Mouse (Mus musculus): ENCODE data around the gene Ifna7. TPM values are rescaled to one million over a fixed set of nuclear protein-coding genes. Genes with fewer than 3 reads are reported as not detected.
"Not testable (repeated sequence)": the region's sequence is repeated elsewhere in the genome, so short reads cannot be mapped to it uniquely, and the experiment has no call there.

The Ifna7 gene
- not detected for total RNA-seq (2021)
- long read RNA-seq: 0 reads

- DNase-seq (ENCODE audit: low spot score in 2 of 2): no peak
Measured at GRCm38 (mm10) chr4:88815928-88816327, at the start of gene Ifna7. Gene Ifna7 (plus strand): TSS chr4:88816228.

GRCm38 (mm10) chr4:88773534-88773933 is 42.5 kb upstream of the Ifna7 start, which contains the start of gene Gm13290:
Gene Gm13290 (plus strand): TSS chr4:88773834.
- not testable (repeated sequence) for DNase-seq (ENCODE audit: low spot score in 2 of 2)

- not testable (repeated sequence) for DNase-seq (ENCODE audit: low spot score in 2 of 2)
Measured at GRCm38 (mm10) chr4:88776622-88777021, 39.4 kb upstream of the Ifna7 start, which contains the start of gene Gm13289. Gene Gm13289 (plus strand): TSS chr4:88776922.

GRCm38 (mm10) chr4:88779550-88779949 is 36.5 kb upstream of the Ifna7 start, which contains the start of gene Gm13272:
Gene Gm13272 (plus strand): TSS chr4:88779850.
- not testable (repeated sequence) for DNase-seq (ENCODE audit: low spot score in 2 of 2)

- not testable (repeated sequence) for DNase-seq (ENCODE audit: low spot score in 2 of 2)
Measured at GRCm38 (mm10) chr4:88780320-88780719, 35.7 kb upstream of the Ifna7 start.

- not testable (repeated sequence) for DNase-seq (ENCODE audit: low spot score in 2 of 2)
Measured at GRCm38 (mm10) chr4:88781831-88782230, 34.2 kb upstream of the Ifna7 start, which contains the start of gene Ifnz. Gene Ifnz (plus strand): TSS chr4:88782131.

- not testable (repeated sequence) for DNase-seq (ENCODE audit: low spot score in 2 of 2)
Measured at GRCm38 (mm10) chr4:88782335-88782734, 33.7 kb upstream of the Ifna7 start.

- DNase-seq (ENCODE audit: low spot score in 2 of 2): not testable (repeated sequence)
Measured at GRCm38 (mm10) chr4:88785409-88785808, 30.6 kb upstream of the Ifna7 start, which contains the start of gene Gm13276. Gene Gm13276 (plus strand): TSS chr4:88785709.

- DNase-seq (ENCODE audit: low spot score in 2 of 2): peak; percentile 58 to 79
Measured at GRCm38 (mm10) chr4:88788402-88788801, 27.6 kb upstream of the Ifna7 start, which contains the start of gene Gm13277. Gene Gm13277 (plus strand): TSS chr4:88788632.

GRCm38 (mm10) chr4:88791250-88791649 is 24.8 kb upstream of the Ifna7 start, which contains the start of gene Gm13278:
Gene Gm13278 (plus strand): TSS chr4:88791550.
- not testable (repeated sequence) for DNase-seq (ENCODE audit: low spot score in 2 of 2)

- DNase-seq (ENCODE audit: low spot score in 2 of 2): peak; percentile 52 to 63
Measured at GRCm38 (mm10) chr4:88793936-88794675, 21.9 kb upstream of the Ifna7 start, which contains the start of gene Gm13275. Gene Gm13275 (plus strand): TSS chr4:88794487.

- DNase-seq (ENCODE audit: low spot score in 2 of 2): not testable (repeated sequence)
Measured at GRCm38 (mm10) chr4:88797097-88797496, 18.9 kb upstream of the Ifna7 start, which contains the start of gene Gm13279. Gene Gm13279 (plus strand): TSS chr4:88797397.

GRCm38 (mm10) chr4:88799365-88799764 is 16.7 kb upstream of the Ifna7 start, which contains the start of gene Gm13285:
Gene Gm13285 (plus strand): TSS chr4:88799665.
- DNase-seq (ENCODE audit: low spot score in 2 of 2): not testable (repeated sequence)

GRCm38 (mm10) chr4:88802954-88803353 is 13.1 kb upstream of the Ifna7 start, which contains the start of gene Gm13287:
Gene Gm13287 (plus strand): TSS chr4:88803254.
- DNase-seq (ENCODE audit: low spot score in 2 of 2): not testable (repeated sequence)

- not testable (repeated sequence) for DNase-seq (ENCODE audit: low spot score in 2 of 2)
Measured at GRCm38 (mm10) chr4:88805231-88805630, 10.8 kb upstream of the Ifna7 start, which contains the start of gene Gm13288. Gene Gm13288 (plus strand): TSS chr4:88805531.

GRCm38 (mm10) chr4:88805761-88806160 is 10.3 kb upstream of the Ifna7 start:
- not testable (repeated sequence) for DNase-seq (ENCODE audit: low spot score in 2 of 2)

GRCm38 (mm10) chr4:88819659-88820058 is 3.6 kb downstream of the Ifna7 start, which contains the start of gene Ifna11:
Gene Ifna11 (plus strand): TSS chr4:88819959.
- no peak for DNase-seq (ENCODE audit: low spot score in 2 of 2)

GRCm38 (mm10) chr4:88822995-88823394 is 7.0 kb downstream of the Ifna7 start:
- DNase-seq (ENCODE audit: low spot score in 2 of 2): peak in 1 of 2 experiments; percentile 14

GRCm38 (mm10) chr4:88827116-88827515 is 11.1 kb downstream of the Ifna7 start, which contains the start of gene Ifna6:
Gene Ifna6 (plus strand): TSS chr4:88827416.
- DNase-seq (ENCODE audit: low spot score in 2 of 2): not testable (repeated sequence)

- peak in 1 of 2 experiments; percentile 48 for DNase-seq (ENCODE audit: low spot score in 2 of 2)
Measured at GRCm38 (mm10) chr4:88830523-88830922, 14.5 kb downstream of the Ifna7 start.

- not testable (repeated sequence) for DNase-seq (ENCODE audit: low spot score in 2 of 2)
Measured at GRCm38 (mm10) chr4:88835225-88835624, 19.2 kb downstream of the Ifna7 start, which contains the start of gene Ifna5. Gene Ifna5 (plus strand): TSS chr4:88835525.

Data from layer of hippocampus, adult 18-20 months (tissue).